Mouse (Mus musculus) Patski (cell line): ENCODE measurements around the gene Rps7. TPM values are rescaled to one million over a fixed set of nuclear protein-coding genes. Genes with fewer than 3 reads are reported as not detected.

ENCODE experiments used
- ATAC-seq: fragments of 100-300 bp; one replicate; pipeline ENCODE4 v1.8.0; 2021
- CTCF ChIA-PET: fragments of 350-600 bp; sonication (Branson Sonifier 250); formaldehyde crosslinking; loops from one replicate; lab custom pipeline; 2022; ENCODE audit warnings: inconsistent platforms; lab: Charles Lee
- POLR2A ChIA-PET: fragments of 350-600 bp; sonication (Branson Sonifier 250); formaldehyde crosslinking; loops from one replicate; lab custom pipeline; 2022; ENCODE audit warnings: antibody characterized with exemption, inconsistent platforms; lab: Charles Lee
- DNase-seq: peaks from one replicate; pipeline ENCODE4 v3.0.0-alpha.2; 2011; ENCODE audit warnings: low read depth, low spot score
- H3K27me3 ChIP-seq: fragments of 371-371 bp; one replicate; pipeline ENCODE4 v1.5.1; 2021
- CTCF ChIP-seq: fragments of 100-300 bp; IDR thresholded peaks from one replicate; pipeline ENCODE4 v1.5.1; 2021
- in situ Hi-C: fragments of 300-500 bp; cut with MboI; formaldehyde crosslinking; loops from 3 replicates; pipeline ENCODE4 v1.11.1; 2018; ENCODE audit warnings: low pct_unique_long_range_greater_than_20kb, mixed read lengths
- polyA plus RNA-seq: library from polyadenylated mRNA; unstranded; gene quantifications from one replicate; pipeline ENCODE4 v1.2.3, GENCODE M21; 2021

Rps7 gene
- polyA plus RNA-seq, 1 experiment from 2014 or later: 526 TPM

DNA sequence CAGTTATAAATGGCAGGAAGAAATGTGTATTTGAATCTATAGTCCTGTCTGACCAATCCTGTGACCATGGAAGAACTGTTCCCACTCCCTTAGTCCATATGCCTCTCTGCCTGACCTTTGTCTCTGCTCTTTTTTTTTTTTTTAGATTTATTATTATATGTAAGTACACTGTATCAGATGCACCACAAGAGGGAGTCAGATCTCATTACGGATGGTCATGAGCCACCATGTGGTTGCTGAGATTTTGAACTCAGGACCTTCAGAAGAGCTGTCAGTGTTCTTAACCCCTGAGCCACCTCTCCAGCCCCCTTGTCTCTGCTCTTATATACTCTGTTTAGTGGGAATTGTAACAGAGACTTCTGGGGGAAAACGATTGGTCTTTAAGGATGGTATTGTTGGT lies 3.0 kb upstream of the Rps7 start:
- in situ Hi-C loops: no loop called here
- DNase-seq (no peak), ATAC-seq (no peak)
- POLR2A ChIA-PET: no interaction called here
- no peak for TF ChIP-seq CTCF
- no peaks in the 10 kb centered on the region for H3K27me3 ChIP-seq
- CTCF ChIA-PET: no interaction called here

DNA sequence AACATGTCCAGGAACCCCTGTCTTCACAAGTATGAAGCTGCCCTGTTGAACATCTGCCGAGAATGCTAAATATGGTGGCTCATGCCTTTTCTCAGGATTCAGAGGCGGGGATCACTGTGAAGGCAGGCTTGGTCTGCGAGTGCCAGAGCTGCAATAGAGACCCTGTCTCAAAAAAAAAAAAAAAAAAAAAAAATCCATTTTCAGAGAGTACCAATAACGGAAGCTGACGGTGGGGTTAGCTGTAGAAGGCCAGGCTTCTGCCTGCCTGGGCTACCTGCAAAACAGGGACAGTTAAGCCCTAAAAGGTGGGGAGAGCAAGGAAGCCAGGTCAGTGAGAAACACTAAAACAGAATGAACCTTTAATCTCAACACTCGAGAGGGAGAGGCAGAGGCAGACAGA lies 790 bp upstream of the Rps7 start:
- no peak for DNase-seq
- in situ Hi-C loops: no loop called here
- TF ChIP-seq CTCF: no peak
- ChIA-PET POLR2A (interaction anchor here (1.0 kb wide), 1 partner anchor 38 kb away, joined by 4 read pairs; the partner anchor contains the start of gene Adi1), CTCF (no interaction called here)
- no peak for ATAC-seq
- no peaks in the 10 kb centered on the region for H3K27me3 ChIP-seq

DNA sequence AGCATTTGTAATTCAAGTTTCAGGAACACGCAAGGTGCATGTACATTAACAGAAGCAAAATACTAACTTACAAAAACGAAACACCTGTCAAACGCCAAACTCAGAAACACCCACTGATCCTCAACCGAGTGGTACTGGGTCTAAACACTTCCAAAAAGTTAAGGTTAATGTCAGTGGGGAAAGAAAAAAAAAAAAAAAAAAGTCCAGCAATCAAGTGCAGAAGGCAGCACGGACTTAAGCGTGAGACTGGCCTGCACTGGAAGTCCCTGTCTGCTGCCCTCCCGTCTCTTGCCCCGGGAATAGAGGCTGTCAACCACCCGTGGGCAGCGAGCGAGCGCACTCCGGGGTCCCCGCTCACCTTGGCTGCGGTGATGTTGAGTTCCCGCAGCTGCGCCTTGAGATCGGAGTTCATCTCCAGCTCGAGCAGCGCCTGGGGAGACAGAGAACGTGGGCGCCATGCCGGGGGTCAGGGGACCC lies 657 bp downstream of the Rps7 start:
- no peaks in the 10 kb centered on the region for H3K27me3 ChIP-seq
- TF ChIP-seq CTCF: no peak
- ChIA-PET CTCF (no interaction called here), POLR2A (no interaction called here)
- DNase-seq (no peak), ATAC-seq (peak; percentile 58)
- in situ Hi-C loops: no loop called here

DNA sequence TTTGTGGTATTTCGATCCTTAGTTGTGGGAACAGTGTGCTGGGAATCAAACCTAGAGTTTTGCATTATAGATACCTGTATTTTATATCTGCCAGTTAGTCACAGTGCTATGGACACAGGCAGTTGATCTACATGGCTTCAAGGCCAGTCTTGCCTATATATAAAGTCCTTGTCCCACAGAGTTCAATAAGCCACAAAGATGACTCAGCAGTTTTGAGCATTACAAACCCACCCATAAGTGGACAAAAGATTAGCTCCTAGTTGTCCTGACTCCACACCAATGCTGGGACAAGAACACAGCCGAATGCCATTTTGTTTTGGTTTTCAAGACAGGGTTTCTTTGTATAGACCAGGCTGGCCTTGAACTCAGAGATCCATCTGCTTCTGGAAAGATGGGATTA lies 7.3 kb downstream of the Rps7 start:
- no peaks in the 10 kb centered on the region for H3K27me3 ChIP-seq
- POLR2A ChIA-PET: interaction anchor here (0.6 to 0.7 kb wide), 2 partner anchors 173 to 1088 kb away, joined by 3 to 5 read pairs; no protein-coding TSS in a partner anchor
- CTCF ChIA-PET: no interaction called here
- no peak for TF ChIP-seq CTCF
- in situ Hi-C loops: no loop called here
- DNase-seq: no peak
- no peak for ATAC-seq

DNA sequence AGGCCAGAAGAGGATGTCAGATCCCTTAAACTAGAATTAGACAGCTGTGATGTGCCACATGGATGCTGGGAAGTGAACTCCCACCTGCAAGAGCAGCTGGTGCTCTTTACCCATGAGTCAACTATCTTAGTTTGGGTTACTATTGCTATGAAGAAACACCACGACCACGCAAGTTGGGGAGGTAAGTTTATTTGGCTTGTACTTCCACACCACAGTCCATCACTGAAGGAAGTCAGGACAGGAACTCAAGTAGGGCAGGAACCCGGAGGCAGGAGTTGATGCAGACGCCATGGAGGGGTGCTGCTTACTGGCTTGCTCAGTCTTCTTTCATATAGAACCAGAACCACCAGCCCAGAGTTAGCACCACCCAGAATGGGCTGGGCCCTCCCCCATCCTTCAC lies 8.7 kb downstream of the Rps7 start:
- ChIA-PET CTCF (no interaction called here), POLR2A (no interaction called here)
- no peak for TF ChIP-seq CTCF
- H3K27me3 ChIP-seq: no peaks in the 10 kb centered on the region
- in situ Hi-C loops: no loop called here
- DNase-seq (no peak), ATAC-seq (no peak)

DNA sequence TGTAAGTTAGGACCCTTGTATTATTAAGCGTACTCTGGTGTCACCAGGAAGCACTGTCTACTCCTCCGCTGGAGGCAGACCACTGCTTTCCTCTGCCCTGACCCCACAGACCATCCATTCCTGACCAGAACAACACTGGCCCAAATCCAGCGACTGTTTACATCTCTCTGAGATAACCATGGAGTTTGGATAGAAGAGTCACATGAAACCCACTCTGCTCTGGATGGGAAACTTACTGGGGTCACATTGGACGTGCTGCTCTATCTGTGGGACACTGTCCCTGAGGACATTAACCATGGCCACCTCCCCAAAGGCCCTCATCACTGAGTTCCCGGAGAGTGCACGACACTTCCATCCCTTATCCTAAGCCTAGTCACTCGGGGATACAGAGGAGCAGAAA lies 10.3 kb downstream of the Rps7 start:
- in situ Hi-C loops: no loop called here

DNA sequence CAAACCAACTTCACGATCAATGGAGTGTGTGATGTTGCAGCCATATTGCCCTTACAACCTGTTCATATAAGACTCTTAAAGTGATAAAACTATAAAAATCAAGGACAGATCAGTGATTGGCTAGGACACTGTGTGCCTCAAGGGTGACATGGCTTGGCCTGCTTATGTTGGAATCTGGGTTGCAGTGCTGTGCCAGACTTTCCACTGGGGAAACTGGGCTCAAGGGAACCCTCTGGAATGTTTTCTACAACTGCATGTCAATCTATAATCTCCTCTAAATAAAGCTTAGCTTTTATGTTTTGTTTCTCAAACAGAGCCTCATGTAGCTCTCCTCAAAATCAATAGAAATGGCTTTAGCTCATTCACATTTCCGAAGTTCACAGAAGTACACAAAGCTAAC lies 11.5 kb downstream of the Rps7 start:
- DNase-seq (no peak), ATAC-seq (no peak)
- no peaks in the 10 kb centered on the region for H3K27me3 ChIP-seq
- no peak for TF ChIP-seq CTCF
- POLR2A ChIA-PET: no interaction called here
- CTCF ChIA-PET: no interaction called here
- in situ Hi-C loops: no loop called here

More for the DNA sequence above, 10.3 kb downstream of the Rps7 start:
- ChIA-PET POLR2A (no interaction called here), CTCF (no interaction called here)
- no peak for ATAC-seq
- TF ChIP-seq CTCF: no peak
- no peaks in the 10 kb centered on the region for H3K27me3 ChIP-seq
- DNase-seq: no peak

DNA sequence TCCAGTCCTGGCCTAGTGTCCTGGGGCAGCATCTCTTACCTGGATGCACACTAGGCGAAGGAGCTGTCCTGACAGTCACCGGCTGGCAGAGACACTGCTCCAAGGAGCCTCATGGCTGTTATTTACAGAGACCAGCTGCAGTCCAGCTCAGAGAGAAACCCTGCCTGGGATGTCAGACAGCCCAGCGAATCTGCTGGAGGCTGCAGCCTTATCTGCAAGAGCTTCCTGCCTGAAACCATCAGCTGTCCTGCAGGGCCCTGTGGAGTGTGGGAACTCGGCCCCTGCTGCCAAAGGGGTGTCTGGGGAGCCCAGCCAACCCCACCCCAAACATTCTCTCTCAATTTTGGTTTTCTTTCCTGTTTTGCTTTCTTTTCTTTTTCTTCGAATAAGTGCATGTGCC lies 12.6 kb downstream of the Rps7 start, which contains the start of gene Colec11:
TSS of gene Colec11 (minus strand) at position 183 of the 400 bp plus-strand sequence.
- ATAC-seq: no peak
- CTCF ChIA-PET: no interaction called here

DNA sequence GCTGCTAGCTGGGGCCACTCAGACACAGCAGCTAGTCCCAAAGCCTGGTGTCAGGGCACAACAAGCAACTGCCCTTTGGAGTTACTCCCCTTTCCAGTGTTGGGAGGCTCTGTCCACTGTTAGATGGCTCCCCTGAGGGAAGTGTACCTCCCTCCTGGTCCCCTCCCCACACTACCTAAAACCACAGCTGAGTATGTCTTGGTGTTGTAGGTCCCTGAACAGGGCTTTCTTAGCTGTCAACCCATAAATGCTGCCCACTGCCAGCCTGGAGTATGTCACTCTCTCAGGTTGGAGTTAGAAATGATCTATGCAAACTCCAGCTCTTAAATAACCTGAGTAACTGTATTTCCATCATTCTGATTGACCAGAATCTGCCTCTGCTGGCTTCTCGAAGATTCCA lies 13.1 kb downstream of the Rps7 start:
- POLR2A ChIA-PET: no interaction called here
- no peaks in the 10 kb centered on the region for H3K27me3 ChIP-seq
- ATAC-seq: no peak
- DNase-seq: no peak
- no peak for TF ChIP-seq CTCF
- in situ Hi-C loops: no loop called here
- CTCF ChIA-PET: no interaction called here

More for the DNA sequence above, 12.6 kb downstream of the Rps7 start, which contains the start of gene Colec11:
- POLR2A ChIA-PET: no interaction called here
- in situ Hi-C loops: no loop called here
- TF ChIP-seq CTCF: no peak
- H3K27me3 ChIP-seq: no peaks in the 10 kb centered on the region
- no peak for DNase-seq

DNA sequence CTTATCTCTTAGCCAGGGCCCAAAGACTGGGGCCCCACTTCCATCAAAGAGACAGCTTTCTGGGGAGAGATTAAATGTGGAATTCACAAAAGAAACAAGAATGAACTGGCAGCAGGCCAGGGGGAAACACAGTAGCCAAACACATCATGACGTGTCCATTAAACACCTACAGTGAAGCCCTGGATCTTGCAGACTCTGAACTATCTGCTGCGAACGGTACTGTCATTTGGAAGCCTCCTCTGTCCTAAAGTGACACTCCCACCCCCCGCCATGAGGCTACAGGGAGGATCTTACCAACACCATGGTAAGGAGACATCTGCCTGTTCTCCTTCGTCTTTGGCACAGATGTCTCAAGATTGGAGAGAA lies 13.6 kb downstream of the Rps7 start:
- TF ChIP-seq CTCF: no peak
- ATAC-seq: no peak
- in situ Hi-C loops: no loop called here

DNA sequence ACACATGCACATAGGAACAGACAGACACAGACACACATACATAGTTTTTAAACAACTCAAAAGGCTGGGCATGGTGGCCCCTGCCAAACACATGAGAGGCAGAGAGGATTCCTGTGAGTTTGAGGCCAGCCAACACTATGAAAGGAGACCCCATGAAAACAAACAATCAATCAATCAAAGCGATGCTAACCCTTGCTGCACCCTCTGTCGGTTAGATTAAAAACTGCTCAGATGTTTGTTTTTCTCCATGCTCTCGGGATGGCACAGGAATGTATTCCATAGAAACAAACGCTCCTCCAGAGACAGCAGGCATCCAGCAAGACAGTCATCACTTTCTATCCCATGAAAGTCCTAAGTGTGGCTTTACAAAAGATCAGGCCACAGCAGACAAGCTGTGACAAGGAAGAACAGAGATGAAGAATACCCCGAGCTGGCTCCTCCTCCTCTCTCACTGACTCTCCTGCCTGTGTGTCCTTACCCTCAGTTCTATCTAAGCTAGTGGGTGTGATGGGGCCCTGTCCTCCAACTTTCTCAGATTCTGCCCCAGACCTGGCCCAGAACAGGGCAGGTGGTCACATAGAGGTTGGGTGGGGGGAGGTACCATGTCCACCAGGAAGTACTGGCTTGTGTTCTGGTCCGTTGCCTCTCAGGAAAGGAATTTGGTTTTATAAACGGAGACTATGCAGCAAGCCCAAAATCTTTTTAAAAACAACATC lies 14.1 kb downstream of the Rps7 start:
- DNase-seq (no peak), ATAC-seq (no peak)
- ChIA-PET POLR2A (no interaction called here), CTCF (no interaction called here)
- no peaks in the 10 kb centered on the region for H3K27me3 ChIP-seq
- in situ Hi-C loops: no loop called here
- TF ChIP-seq CTCF: no peak

More for the DNA sequence above, 13.6 kb downstream of the Rps7 start:
- CTCF ChIA-PET: no interaction called here
- POLR2A ChIA-PET: no interaction called here
- no peaks in the 10 kb centered on the region for H3K27me3 ChIP-seq
- no peak for DNase-seq
